Mouse (Mus musculus) cerebellum, adult 2 months (tissue): ENCODE results near the gene Jade1.

ENCODE experiments used
- CTCF ChIP-seq: fragments of 200-500 bp; IDR thresholded peaks from 2 replicates; pipeline ENCODE4 v1.5.1; 2011; ENCODE audit warnings: low read depth, mild to moderate bottlenecking, control low read depth, low read length, moderate library complexity, borderline replicate concordance; ENCODE audit not compliant: insufficient read depth
- POLR2A ChIP-seq: fragments of 200-500 bp; IDR thresholded peaks from 2 replicates; pipeline ENCODE4 v1.6.1; 2011; ENCODE audit warnings: low read length, control low read depth, borderline replicate concordance; ENCODE audit not compliant: insufficient read depth

GRCm38 (mm10) chr3:41514003-41514402 lies 41.5 kb upstream of the Jade1 start:
- TF ChIP-seq POLR2A = no peak
- TF ChIP-seq CTCF = no peak
